Mouse (Mus musculus) erythroblast, embryonic 14.5 days (primary cell): ENCODE data around the gene Rpp25.

Experiments used
- GATA1 ChIP-seq: IDR thresholded peaks from 2 replicates; pipeline ENCODE4 v1.6.1; 2012; ENCODE audit warnings: low read length, inconsistent platforms, mixed read lengths
- TAL1 ChIP-seq: IDR thresholded peaks from 3 replicates; pipeline ENCODE4 v1.6.1; 2012; ENCODE audit warnings: low read length, inconsistent platforms, mixed read lengths

GRCm38 (mm10) chr9:57510577-57510976, 6.8 kb downstream of the Rpp25 start:
- TF ChIP-seq GATA1, result no peak
- TF ChIP-seq TAL1, result no peak
